Mouse (Mus musculus): ENCODE results near the gene Olfr429. TPM values are rescaled to one million over a fixed set of nuclear protein-coding genes. Genes with fewer than 3 reads are reported as not detected.
"Not testable (repeated sequence)": the region's sequence is repeated elsewhere in the genome, so short reads cannot be mapped to it uniquely, and the experiment has no call there.

Olfr429 gene
- total and polyA plus RNA-seq, 3 experiments = not detected

DNA sequence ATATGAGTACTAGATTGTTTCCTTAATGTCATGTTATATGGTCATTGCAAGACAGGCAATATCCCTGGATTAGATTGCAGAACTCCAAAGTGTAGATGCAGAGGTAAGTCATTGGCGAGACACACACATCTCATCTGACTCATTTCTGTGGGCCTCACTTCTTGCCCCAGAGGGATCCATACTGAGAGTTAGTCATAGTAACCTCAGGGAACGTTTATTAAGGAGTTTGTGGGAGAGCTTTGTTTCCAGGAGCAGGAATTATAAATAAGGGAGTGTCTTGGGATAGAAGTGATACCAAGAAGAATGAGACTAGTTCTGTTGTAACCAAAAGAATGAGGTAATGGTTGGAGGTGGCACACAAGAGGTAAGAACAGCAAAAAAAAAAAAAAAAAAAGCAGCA, 35.2 kb upstream of the Olfr429 start, which contains the start of gene Olfr432:
Gene Olfr432, plus strand, starts transcription at position 313 of the 400 bp plus-strand sequence.
- no peak for ATAC-seq (ENCODE audit: extremely low read depth, insufficient number of reproducible peaks, low FRiP score, poor library complexity, severe bottlenecking)
- no peaks in the 10 kb centered on the region for H3K36me3 ChIP-seq (replicated peaks)
- DNase-seq (ENCODE audit: low spot score) = no peak
- no peak for TF ChIP-seq CTCF (IDR thresholded peaks at IDR 0.05; ENCODE audit: low read depth, low read length)
- no peak for TF ChIP-seq GATA1 (IDR thresholded peaks at IDR 0.05; ENCODE audit: borderline replicate concordance, low read length)
- no peak for TF ChIP-seq TAL1 (conservative IDR thresholded peaks at IDR 0.05; ENCODE audit: low read depth, low read length)
- no peak for TF ChIP-seq GATA2 (IDR thresholded peaks at IDR 0.05; ENCODE audit: borderline replicate concordance, low read depth, low read length)
- TF ChIP-seq POLR2AphosphoS5 (IDR thresholded peaks at IDR 0.05; ENCODE audit: insufficient replicate concordance, low read depth, low read length) = no peak
- peaks cover 6% of the 10 kb centered on the region for H3K9me3 ChIP-seq (replicated peaks)
- H3K4me3 ChIP-seq (ENCODE audit: low read depth, low read length) = no peak within 1 kb of the TSS
- H3K4me1 ChIP-seq (ENCODE audit: insufficient read depth, low read depth, low read length) = no peaks in the 10 kb centered on the region
- H3K27me3 ChIP-seq (ENCODE audit: insufficient read depth, low read length) = no peaks in the 10 kb centered on the region

DNA sequence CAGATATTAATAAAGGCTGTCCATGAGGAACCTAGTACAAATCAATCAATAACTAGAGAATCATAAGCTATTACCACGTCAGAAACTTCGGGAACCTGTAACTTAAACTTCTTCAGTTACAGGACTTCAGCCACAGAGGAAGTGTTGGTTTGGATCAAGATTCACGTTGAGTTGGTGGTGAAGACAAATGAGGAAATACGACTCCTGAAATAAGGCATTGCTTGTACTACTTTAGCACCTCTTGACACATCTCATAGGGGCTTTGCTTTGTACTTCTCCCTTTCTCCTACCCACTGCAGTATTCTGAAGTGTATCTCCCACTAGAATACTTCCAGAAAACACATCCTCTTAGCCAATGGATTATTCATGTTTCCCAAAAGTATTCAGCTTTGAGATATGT, 34.8 kb upstream of the Olfr429 start:
- H3K9me3 ChIP-seq (replicated peaks); H3K4me3 ChIP-seq (ENCODE audit: low read depth, low read length); ATAC-seq (ENCODE audit: extremely low read depth, insufficient number of reproducible peaks, low FRiP score, poor library complexity, severe bottlenecking); H3K27me3 ChIP-seq (ENCODE audit: insufficient read depth, low read length); H3K36me3 ChIP-seq (replicated peaks); DNase-seq (ENCODE audit: low spot score); H3K4me1 ChIP-seq (ENCODE audit: insufficient read depth, low read depth, low read length): not testable (repeated sequence)

DNA sequence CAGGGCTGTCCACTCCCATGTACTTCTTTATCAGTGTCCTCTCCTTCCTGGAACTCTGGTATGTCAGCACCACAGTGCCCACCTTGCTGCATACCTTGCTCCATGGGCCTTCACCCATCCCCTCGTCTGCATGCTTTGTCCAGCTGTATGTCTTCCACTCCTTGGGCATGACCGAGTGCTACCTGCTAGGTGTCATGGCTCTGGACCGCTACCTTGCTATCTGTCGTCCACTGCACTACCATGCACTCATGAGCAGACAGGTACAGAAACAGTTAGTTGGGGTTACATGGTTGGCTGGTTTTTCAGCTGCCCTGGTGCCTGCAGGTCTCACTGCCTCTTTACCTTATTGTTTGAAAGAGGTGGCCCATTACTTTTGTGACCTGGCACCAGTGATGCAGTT, 33.6 kb upstream of the Olfr429 start:
- TF ChIP-seq CTCF (IDR thresholded peaks at IDR 0.05; ENCODE audit: low read depth, low read length) = no peak
- no peak for TF ChIP-seq GATA2 (IDR thresholded peaks at IDR 0.05; ENCODE audit: borderline replicate concordance, low read depth, low read length)
- no peak for TF ChIP-seq TAL1 (conservative IDR thresholded peaks at IDR 0.05; ENCODE audit: low read depth, low read length)
- TF ChIP-seq POLR2AphosphoS5 (IDR thresholded peaks at IDR 0.05; ENCODE audit: insufficient replicate concordance, low read depth, low read length) = no peak
- TF ChIP-seq GATA1 (IDR thresholded peaks at IDR 0.05; ENCODE audit: borderline replicate concordance, low read length) = no peak
- H3K36me3 ChIP-seq (replicated peaks) = no peaks in the 10 kb centered on the region
- no peak for ATAC-seq (ENCODE audit: extremely low read depth, insufficient number of reproducible peaks, low FRiP score, poor library complexity, severe bottlenecking)
- H3K9me3 ChIP-seq (replicated peaks) = peaks cover 6% of the 10 kb centered on the region
- no peak overlapping the region for H3K4me3 ChIP-seq (ENCODE audit: low read depth, low read length)
- H3K4me1 ChIP-seq (ENCODE audit: insufficient read depth, low read depth, low read length) = no peaks in the 10 kb centered on the region
- H3K27me3 ChIP-seq (ENCODE audit: insufficient read depth, low read length) = no peaks in the 10 kb centered on the region
- no peak for DNase-seq (ENCODE audit: low spot score)

DNA sequence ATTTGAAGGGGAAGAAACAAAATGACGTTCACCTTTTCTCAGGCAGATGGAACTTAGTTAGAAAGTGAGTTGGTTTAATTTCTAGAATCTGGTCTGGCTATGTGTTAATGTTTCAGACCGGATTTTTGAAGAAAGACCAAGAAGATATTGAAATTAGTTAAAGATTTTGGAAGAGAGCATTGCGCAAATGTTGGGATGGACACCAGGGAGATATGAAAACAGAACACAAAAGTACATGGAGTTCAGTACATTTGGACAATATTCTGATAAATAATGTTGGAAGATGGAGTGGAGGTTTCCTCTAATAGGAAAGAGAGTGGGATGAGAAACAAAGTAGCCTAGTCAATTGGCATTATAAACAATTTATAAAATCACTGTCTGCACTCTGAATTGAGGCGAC, 32.6 kb upstream of the Olfr429 start:
- no peaks in the 10 kb centered on the region for H3K4me1 ChIP-seq (ENCODE audit: insufficient read depth, low read depth, low read length)
- ATAC-seq (ENCODE audit: extremely low read depth, insufficient number of reproducible peaks, low FRiP score, poor library complexity, severe bottlenecking) (no peak), DNase-seq (ENCODE audit: low spot score) (no peak)
- H3K36me3 ChIP-seq (replicated peaks) = no peaks in the 10 kb centered on the region
- TF ChIP-seq GATA1 (IDR thresholded peaks at IDR 0.05; ENCODE audit: borderline replicate concordance, low read length) (no peak), CTCF (IDR thresholded peaks at IDR 0.05; ENCODE audit: low read depth, low read length) (no peak), GATA2 (IDR thresholded peaks at IDR 0.05; ENCODE audit: borderline replicate concordance, low read depth, low read length) (no peak), POLR2AphosphoS5 (IDR thresholded peaks at IDR 0.05; ENCODE audit: insufficient replicate concordance, low read depth, low read length) (no peak), TAL1 (conservative IDR thresholded peaks at IDR 0.05; ENCODE audit: low read depth, low read length) (no peak)
- H3K27me3 ChIP-seq (ENCODE audit: insufficient read depth, low read length) = no peaks in the 10 kb centered on the region
- peaks cover 6% of the 10 kb centered on the region for H3K9me3 ChIP-seq (replicated peaks)
- H3K4me3 ChIP-seq (ENCODE audit: low read depth, low read length) = no peak overlapping the region

DNA sequence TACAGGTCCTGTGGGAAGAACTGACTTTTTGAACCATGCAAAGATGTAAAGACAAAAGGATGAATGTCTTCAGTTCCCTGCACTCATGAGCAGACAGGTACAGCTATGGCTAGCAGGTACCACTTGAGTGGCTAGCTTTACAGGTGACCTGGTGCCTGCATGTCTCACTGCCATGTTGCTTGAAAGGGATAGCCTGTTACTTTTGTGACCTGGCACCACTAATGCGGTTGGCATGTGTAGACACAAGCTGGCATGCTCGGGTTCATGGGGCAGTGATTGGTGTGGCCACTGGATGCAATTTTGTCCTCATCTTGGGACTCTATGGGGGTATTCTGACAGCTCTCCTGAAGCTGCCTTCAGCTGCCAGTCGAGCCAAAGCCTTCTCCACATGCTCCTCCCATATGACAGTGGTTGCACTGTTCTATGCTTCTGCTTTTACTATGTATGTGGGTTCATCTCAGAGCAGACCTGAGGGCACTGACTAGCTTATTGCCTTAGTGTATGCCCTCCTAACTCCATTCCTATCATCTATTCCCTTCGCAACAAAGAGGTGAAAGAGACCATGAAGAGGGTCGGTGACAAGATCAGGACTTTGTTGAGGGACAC, 32.1 kb upstream of the Olfr429 start:
- no peaks in the 10 kb centered on the region for H3K36me3 ChIP-seq (replicated peaks)
- H3K4me3 ChIP-seq (ENCODE audit: low read depth, low read length) = no peak overlapping the region
- no peaks in the 10 kb centered on the region for H3K4me1 ChIP-seq (ENCODE audit: insufficient read depth, low read depth, low read length)
- no peak for ATAC-seq (ENCODE audit: extremely low read depth, insufficient number of reproducible peaks, low FRiP score, poor library complexity, severe bottlenecking)
- TF ChIP-seq CTCF (IDR thresholded peaks at IDR 0.05; ENCODE audit: low read depth, low read length) (no peak), GATA1 (IDR thresholded peaks at IDR 0.05; ENCODE audit: borderline replicate concordance, low read length) (no peak), TAL1 (conservative IDR thresholded peaks at IDR 0.05; ENCODE audit: low read depth, low read length) (no peak)
- H3K9me3 ChIP-seq (replicated peaks) = peaks cover 6% of the 10 kb centered on the region
- no peaks in the 10 kb centered on the region for H3K27me3 ChIP-seq (ENCODE audit: insufficient read depth, low read length)
- no peak for DNase-seq (ENCODE audit: low spot score)

DNA sequence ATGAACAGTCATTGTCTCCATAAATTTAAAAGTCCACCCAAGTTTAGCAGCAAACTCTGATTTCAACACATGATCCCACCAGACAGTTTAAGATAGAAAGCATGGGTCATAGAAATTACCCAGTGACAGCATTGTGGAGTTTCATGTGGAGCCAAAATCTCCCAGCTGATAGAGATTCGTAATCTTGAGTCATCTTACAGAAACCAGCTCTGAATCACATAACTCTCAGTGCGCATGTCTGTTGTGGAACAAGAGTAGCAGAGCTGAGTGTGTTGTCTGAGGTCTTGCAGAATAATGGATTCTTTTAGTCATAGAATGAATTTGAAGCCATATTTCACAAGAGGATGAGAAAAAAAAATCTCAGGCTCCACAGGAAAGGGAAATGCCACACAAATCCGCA, 31.1 kb upstream of the Olfr429 start:
- Histone ChIP-seq H3K9me3 (replicated peaks) (peaks cover 6% of the 10 kb centered on the region), H3K4me1 (ENCODE audit: insufficient read depth, low read depth, low read length) (no peaks in the 10 kb centered on the region), H3K27me3 (ENCODE audit: insufficient read depth, low read length) (no peaks in the 10 kb centered on the region), H3K36me3 (replicated peaks) (no peaks in the 10 kb centered on the region), H3K4me3 (ENCODE audit: low read depth, low read length) (no peak overlapping the region)
- DNase-seq (ENCODE audit: low spot score) (no peak), ATAC-seq (ENCODE audit: extremely low read depth, insufficient number of reproducible peaks, low FRiP score, poor library complexity, severe bottlenecking) (no peak)
- TF ChIP-seq GATA1 (IDR thresholded peaks at IDR 0.05; ENCODE audit: borderline replicate concordance, low read length) (no peak), CTCF (IDR thresholded peaks at IDR 0.05; ENCODE audit: low read depth, low read length) (no peak), POLR2AphosphoS5 (IDR thresholded peaks at IDR 0.05; ENCODE audit: insufficient replicate concordance, low read depth, low read length) (no peak), GATA2 (IDR thresholded peaks at IDR 0.05; ENCODE audit: borderline replicate concordance, low read depth, low read length) (no peak), TAL1 (conservative IDR thresholded peaks at IDR 0.05; ENCODE audit: low read depth, low read length) (no peak)

DNA sequence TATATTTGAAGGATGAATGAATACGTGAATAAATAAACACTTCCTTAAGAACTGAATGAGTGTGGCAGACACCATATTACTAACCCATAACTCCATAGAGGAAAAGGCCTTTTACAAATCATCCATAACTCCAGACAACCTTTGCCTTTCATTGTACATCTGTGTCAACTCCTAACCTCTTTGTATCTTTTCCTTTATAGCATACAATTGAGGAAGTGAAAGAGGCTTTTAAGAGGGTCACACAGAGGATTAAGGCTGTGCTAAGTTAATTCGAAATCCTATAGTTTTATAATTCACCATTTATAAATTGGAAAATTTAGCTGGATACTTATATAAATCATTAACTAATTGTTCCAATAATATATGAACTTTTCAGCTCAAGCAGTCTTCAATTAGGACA, 28.9 kb upstream of the Olfr429 start:
- Histone ChIP-seq H3K4me3 (ENCODE audit: low read depth, low read length) (no peak overlapping the region), H3K4me1 (ENCODE audit: insufficient read depth, low read depth, low read length) (no peaks in the 10 kb centered on the region), H3K36me3 (replicated peaks) (no peaks in the 10 kb centered on the region), H3K27me3 (ENCODE audit: insufficient read depth, low read length) (no peaks in the 10 kb centered on the region), H3K9me3 (replicated peaks) (peaks cover 6% of the 10 kb centered on the region)
- DNase-seq (ENCODE audit: low spot score) = no peak
- no peak for ATAC-seq (ENCODE audit: extremely low read depth, insufficient number of reproducible peaks, low FRiP score, poor library complexity, severe bottlenecking)
- TF ChIP-seq GATA1 (IDR thresholded peaks at IDR 0.05; ENCODE audit: borderline replicate concordance, low read length) (no peak), GATA2 (IDR thresholded peaks at IDR 0.05; ENCODE audit: borderline replicate concordance, low read depth, low read length) (no peak), POLR2AphosphoS5 (IDR thresholded peaks at IDR 0.05; ENCODE audit: insufficient replicate concordance, low read depth, low read length) (no peak), TAL1 (conservative IDR thresholded peaks at IDR 0.05; ENCODE audit: low read depth, low read length) (no peak)
